Mouse (Mus musculus) brain, embryonic 14.5 days (tissue): ENCODE measurements around the gene Mapk8. TPM values are rescaled to one million over a fixed set of nuclear protein-coding genes. Genes with fewer than 3 reads are reported as not detected.

Experiments used
- DNase-seq: peaks from one replicate; pipeline ENCODE4 v3.0.0-alpha.2; 2011; ENCODE audit warnings: low read depth
- CTCF ChIP-seq: fragments of 200-500 bp; IDR thresholded peaks from 2 replicates; pipeline ENCODE4 v1.5.1; 2012; ENCODE audit warnings: inconsistent platforms, mild to moderate bottlenecking, moderate library complexity, borderline replicate concordance; ENCODE audit not compliant: insufficient read depth, insufficient read length; ENCODE audit errors: extremely low read depth
- POLR2A ChIP-seq: fragments of 200-500 bp; IDR thresholded peaks from 2 replicates; pipeline ENCODE4 v1.6.1; 2012; ENCODE audit warnings: mild to moderate bottlenecking, inconsistent platforms, borderline replicate concordance; ENCODE audit not compliant: poor library complexity, insufficient read depth, insufficient read length, severe bottlenecking; ENCODE audit errors: extremely low read depth
- polyA plus RNA-seq: library from polyadenylated mRNA; depleted of rRNA; stranded (reverse); fragments of >200 nt; gene quantifications from 2 replicates; pipeline ENCODE4 v1.2.3, GENCODE M21; 2012

Gene Mapk8
- polyA plus RNA-seq, 1 experiment = 97.9 TPM

- TF ChIP-seq POLR2A = no peak
- no peak for TF ChIP-seq CTCF
- DNase-seq = no peak
Measured at GRCm38 (mm10) chr14:33378723-33379122, 68.2 kb downstream of the Mapk8 start.

- DNase-seq = no peak
- TF ChIP-seq CTCF (no peak), POLR2A (no peak)
Measured at GRCm38 (mm10) chr14:33377211-33377610, 69.7 kb downstream of the Mapk8 start.

GRCm38 (mm10) chr14:33374089-33374488 lies 72.9 kb downstream of the Mapk8 start:
- no peak for DNase-seq
- no peak for TF ChIP-seq POLR2A
- TF ChIP-seq CTCF = no peak

GRCm38 (mm10) chr14:33373271-33373670 lies 73.7 kb downstream of the Mapk8 start:
- DNase-seq = no peak
- TF ChIP-seq POLR2A (no peak), CTCF (no peak)

- peak; percentile 89 for DNase-seq
- peak; percentile 85 for TF ChIP-seq CTCF
- TF ChIP-seq POLR2A = no peak
Measured at GRCm38 (mm10) chr14:33371248-33371647, 75.7 kb downstream of the Mapk8 start.

GRCm38 (mm10) chr14:33370056-33370455 lies 76.9 kb downstream of the Mapk8 start:
- DNase-seq = no peak
- TF ChIP-seq POLR2A (no peak), CTCF (no peak)

GRCm38 (mm10) chr14:33369375-33369774 lies 77.6 kb downstream of the Mapk8 start:
- TF ChIP-seq CTCF = no peak
- no peak for TF ChIP-seq POLR2A
- no peak for DNase-seq

GRCm38 (mm10) chr14:33366891-33367777 lies 79.8 kb downstream of the Mapk8 start:
- DNase-seq = peak; percentile 35
- TF ChIP-seq POLR2A (no peak), CTCF (no peak)

GRCm38 (mm10) chr14:33364061-33364460 lies 82.9 kb downstream of the Mapk8 start:
- no peak for DNase-seq
- no peak for TF ChIP-seq CTCF
- no peak for TF ChIP-seq POLR2A

GRCm38 (mm10) chr14:33363611-33364010 lies 83.3 kb downstream of the Mapk8 start:
- no peak for DNase-seq
- no peak for TF ChIP-seq CTCF

GRCm38 (mm10) chr14:33362807-33363206 lies 84.2 kb downstream of the Mapk8 start:
- no peak for TF ChIP-seq CTCF
- no peak for TF ChIP-seq POLR2A
- no peak for DNase-seq

- no peak for TF ChIP-seq CTCF
- TF ChIP-seq POLR2A = no peak
- no peak for DNase-seq
Measured at GRCm38 (mm10) chr14:33362122-33362521, 84.8 kb downstream of the Mapk8 start.
